Mouse (Mus musculus): ENCODE data around the gene Gm20931.
"Not testable (repeated sequence)": the region's sequence is repeated elsewhere in the genome, so short reads cannot be mapped to it uniquely, and the experiment has no call there.

Gm20931 gene

GRCm38 (mm10) chrY:55213420-55213819 is at the start of gene Gm20931:
Gene Gm20931 (plus strand): TSS chrY:55213720.
- not testable (repeated sequence) for ATAC-seq (ENCODE audit: insufficient number of reproducible peaks, low FRiP score, low TSS enrichment)
